Mouse (Mus musculus) Patski (cell line): ENCODE data around the gene Pard3b. TPM values are rescaled to one million over a fixed set of nuclear protein-coding genes. Genes with fewer than 3 reads are reported as not detected.

Experiments
- ATAC-seq: fragments of 100-300 bp; one replicate; pipeline ENCODE4 v1.8.0; 2021
- CTCF ChIA-PET: fragments of 350-600 bp; sonication (Branson Sonifier 250); formaldehyde crosslinking; loops from one replicate; lab custom pipeline; 2022; ENCODE audit warnings: inconsistent platforms; lab: Charles Lee
- POLR2A ChIA-PET: fragments of 350-600 bp; sonication (Branson Sonifier 250); formaldehyde crosslinking; loops from one replicate; lab custom pipeline; 2022; ENCODE audit warnings: antibody characterized with exemption, inconsistent platforms; lab: Charles Lee
- DNase-seq: peaks from one replicate; pipeline ENCODE4 v3.0.0-alpha.2; 2011; ENCODE audit warnings: low read depth, low spot score
- H3K27me3 ChIP-seq: fragments of 371-371 bp; one replicate; pipeline ENCODE4 v1.5.1; 2021
- CTCF ChIP-seq: fragments of 100-300 bp; IDR thresholded peaks from one replicate; pipeline ENCODE4 v1.5.1; 2021
- in situ Hi-C: fragments of 300-500 bp; cut with MboI; formaldehyde crosslinking; loops from 3 replicates; pipeline ENCODE4 v1.11.1; 2018; ENCODE audit warnings: low pct_unique_long_range_greater_than_20kb, mixed read lengths
- polyA plus RNA-seq: library from polyadenylated mRNA; unstranded; gene quantifications from one replicate; pipeline ENCODE4 v1.2.3, GENCODE M21; 2021

The Pard3b gene
- polyA plus RNA-seq, 1 experiment from 2014 or later = 9.1 TPM

DNA sequence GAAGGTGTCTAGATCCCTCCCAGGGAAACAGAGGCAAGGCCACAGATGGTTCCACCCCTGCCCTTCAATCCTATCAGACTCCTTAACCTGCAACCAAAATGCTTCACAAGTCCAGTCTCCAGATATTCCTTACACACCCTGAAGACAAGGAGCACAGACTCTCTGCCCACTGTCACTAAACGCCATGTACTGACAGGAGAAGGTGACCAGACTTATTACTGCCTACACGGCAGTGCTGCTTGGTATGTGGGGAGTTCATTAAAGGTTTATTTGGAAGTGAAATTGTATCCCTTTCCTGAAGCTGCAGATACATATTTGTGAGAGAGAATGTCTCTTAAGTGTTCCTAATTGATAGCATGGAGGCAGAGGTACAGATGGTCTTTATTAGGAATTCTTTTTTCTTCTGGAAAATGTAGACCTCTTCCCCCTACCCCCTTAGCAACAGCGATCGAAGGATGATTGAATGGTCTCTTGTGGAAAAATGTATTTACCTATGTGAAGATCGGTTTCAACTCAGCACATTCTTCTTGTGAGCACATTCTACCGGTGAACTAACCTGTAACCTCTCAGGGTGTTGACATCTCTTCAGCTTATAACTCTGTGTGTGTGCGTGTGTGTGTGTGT is 735.9 kb downstream of the Pard3b start:
- ATAC-seq (no peak), DNase-seq (no peak)
- no peaks in the 10 kb centered on the region for H3K27me3 ChIP-seq
- TF ChIP-seq CTCF = no peak
- in situ Hi-C loops = no loop called here
- ChIA-PET CTCF (no interaction called here), POLR2A (no interaction called here)

DNA sequence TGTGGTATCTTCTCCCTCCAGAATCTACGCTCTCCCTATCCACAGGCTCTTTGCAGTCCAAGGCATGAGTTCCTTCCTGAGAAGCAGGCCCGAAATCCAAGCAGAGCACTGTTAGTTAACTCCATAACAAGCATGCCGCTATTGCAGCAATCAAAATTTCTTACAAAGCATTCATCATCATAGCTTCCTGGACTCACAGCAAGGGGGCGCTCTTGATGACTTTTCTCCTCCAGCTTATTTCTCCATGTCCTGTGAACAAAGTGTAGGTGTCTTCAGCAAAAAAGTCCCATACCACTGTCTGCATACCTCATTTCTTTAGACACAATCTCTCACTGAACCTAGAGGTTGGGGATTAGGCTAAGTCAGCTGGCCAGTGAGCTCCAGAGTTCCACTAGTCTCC is 739.7 kb downstream of the Pard3b start:
- POLR2A ChIA-PET = no interaction called here
- ATAC-seq = no peak
- CTCF ChIA-PET = no interaction called here
- H3K27me3 ChIP-seq = no peaks in the 10 kb centered on the region
- DNase-seq = no peak
- TF ChIP-seq CTCF = peak; percentile 49
- in situ Hi-C loops = no loop called here

DNA sequence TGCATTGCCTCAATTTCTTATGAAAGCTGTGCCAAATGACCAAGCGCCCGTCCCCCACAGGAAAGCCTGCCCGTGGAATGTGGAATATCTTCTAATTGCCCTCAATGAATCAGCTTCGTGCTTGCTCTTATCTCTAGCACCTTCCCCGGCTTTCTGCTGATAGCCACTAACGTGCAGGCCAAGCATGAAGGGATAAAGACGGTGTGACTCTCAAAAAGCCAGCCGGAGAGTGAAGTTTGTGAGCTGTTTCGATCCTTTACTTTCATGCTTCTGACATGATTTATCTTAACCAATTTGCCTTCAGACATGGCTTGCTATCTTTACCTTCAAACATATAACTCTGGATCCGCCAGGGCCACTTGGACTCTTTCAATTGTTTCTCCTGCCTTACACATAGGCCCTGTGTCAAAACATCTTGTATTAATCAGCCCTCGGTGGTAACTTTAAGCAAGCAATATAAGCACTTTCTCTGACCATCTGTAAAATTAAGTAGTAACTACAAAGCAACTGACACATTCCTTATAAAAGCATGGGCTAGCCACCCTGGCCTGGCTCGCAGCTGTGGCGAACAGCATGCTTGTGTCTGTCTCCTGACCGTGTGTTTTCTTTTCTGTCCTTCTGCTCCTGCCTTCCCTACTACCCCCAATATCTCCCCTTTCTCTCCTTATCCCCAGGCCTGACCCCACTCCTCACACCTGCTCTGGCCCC is 744.3 kb downstream of the Pard3b start:
- in situ Hi-C loops = no loop called here
- DNase-seq = no peak
- TF ChIP-seq CTCF = no peak
- no peak for ATAC-seq
- CTCF ChIA-PET = interaction anchor here (0.9 kb wide), 1 partner anchor 8 kb away, joined by 3 read pairs; no protein-coding TSS in a partner anchor
- POLR2A ChIA-PET = no interaction called here
- no peaks in the 10 kb centered on the region for H3K27me3 ChIP-seq

DNA sequence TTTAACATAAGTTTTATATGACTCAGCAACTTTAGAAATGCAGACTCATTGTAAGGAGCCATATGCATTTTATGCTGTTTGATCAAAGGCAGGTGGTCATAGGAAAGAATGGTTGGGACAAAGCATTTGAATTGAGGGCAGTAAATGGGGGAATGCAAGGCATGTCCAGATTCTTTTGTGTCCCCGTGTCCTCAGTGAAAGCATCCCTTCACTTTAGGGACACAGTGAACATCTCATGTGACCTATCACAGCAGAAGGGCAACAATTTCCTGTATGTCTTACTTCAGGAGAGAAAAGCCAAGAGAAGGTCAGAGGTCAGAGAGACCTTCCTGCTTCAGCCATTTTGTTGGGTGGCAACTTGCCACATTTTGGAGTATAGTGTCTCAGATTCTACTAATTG is 745.6 kb downstream of the Pard3b start:
- no peaks in the 10 kb centered on the region for H3K27me3 ChIP-seq
- POLR2A ChIA-PET = no interaction called here
- no peak for ATAC-seq
- CTCF ChIA-PET = no interaction called here
- no peak for TF ChIP-seq CTCF
- DNase-seq = no peak
- in situ Hi-C loops = no loop called here

DNA sequence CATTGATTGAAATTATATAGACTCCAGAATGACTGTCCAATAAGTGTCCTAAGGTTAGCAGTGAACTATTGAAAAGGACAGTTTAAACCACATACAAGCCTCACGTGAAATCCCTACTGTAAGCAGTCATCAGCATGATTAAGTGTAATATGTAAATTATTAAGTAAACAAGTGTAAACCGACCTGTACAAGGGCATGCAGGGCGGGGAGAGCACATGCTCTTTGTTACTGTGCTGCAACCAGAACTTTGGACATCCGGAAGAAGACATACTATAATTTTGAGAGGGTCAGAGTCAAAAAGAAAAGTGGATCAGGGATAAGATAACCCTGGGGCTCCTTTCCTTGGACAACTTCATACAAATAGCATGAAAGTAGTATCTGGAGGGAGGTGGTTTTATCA is 749.4 kb downstream of the Pard3b start:
- no peaks in the 10 kb centered on the region for H3K27me3 ChIP-seq
- no peak for TF ChIP-seq CTCF
- ATAC-seq (no peak), DNase-seq (no peak)
- in situ Hi-C loops = no loop called here
- ChIA-PET CTCF (no interaction called here), POLR2A (no interaction called here)

DNA sequence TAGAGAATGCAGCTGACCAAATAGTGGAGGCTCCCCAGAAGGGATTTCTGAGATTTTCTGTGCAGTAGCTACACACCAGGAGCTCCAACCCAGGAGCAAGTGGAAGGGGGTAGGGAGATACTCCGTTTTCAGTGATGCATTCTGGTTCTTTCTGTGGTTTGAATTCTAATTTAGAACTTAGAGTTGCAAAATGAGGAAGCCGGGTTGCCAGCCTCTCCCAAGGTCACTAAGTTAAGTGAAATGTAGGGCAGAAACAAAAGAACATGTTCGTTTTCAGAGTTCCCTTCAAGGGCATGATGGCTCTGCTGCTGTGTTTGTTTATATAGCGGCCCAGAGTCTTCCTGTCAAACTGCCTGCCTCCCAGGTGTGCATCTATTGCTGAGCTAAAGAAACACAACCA is 754.2 kb downstream of the Pard3b start:
- no peak for TF ChIP-seq CTCF
- H3K27me3 ChIP-seq = no peaks in the 10 kb centered on the region
- ChIA-PET POLR2A (no interaction called here), CTCF (interaction anchor here (1.3 kb wide), 1 partner anchor 12 kb away, joined by 3 read pairs; no protein-coding TSS in a partner anchor)
- no peak for ATAC-seq
- in situ Hi-C loops = no loop called here
- DNase-seq = no peak

DNA sequence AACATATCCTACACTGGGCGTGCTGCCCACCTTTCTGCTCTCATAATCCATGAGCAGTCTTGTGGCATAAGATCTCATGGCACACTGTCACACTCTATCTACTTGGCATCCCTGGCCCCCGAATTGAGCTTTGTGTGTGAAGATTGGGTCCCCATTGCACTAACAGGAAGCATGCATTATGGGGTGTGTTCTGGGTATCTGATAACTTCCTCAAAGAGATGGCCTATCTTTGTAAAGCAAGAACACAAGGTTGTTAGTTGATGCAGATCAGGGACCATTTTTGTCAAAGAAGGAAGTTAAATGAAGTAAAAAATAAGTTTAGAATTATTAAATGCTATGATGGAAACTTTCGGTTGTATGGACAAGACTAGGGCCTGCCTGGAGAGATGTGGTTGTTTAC is 755.9 kb downstream of the Pard3b start:
- ChIA-PET POLR2A (no interaction called here), CTCF (interaction anchor here (1.0 kb wide), 1 partner anchor 11 kb away, joined by 3 read pairs; no protein-coding TSS in a partner anchor)
- DNase-seq = no peak
- no peak for ATAC-seq
- in situ Hi-C loops = no loop called here
- H3K27me3 ChIP-seq = no peaks in the 10 kb centered on the region
- TF ChIP-seq CTCF = no peak

DNA sequence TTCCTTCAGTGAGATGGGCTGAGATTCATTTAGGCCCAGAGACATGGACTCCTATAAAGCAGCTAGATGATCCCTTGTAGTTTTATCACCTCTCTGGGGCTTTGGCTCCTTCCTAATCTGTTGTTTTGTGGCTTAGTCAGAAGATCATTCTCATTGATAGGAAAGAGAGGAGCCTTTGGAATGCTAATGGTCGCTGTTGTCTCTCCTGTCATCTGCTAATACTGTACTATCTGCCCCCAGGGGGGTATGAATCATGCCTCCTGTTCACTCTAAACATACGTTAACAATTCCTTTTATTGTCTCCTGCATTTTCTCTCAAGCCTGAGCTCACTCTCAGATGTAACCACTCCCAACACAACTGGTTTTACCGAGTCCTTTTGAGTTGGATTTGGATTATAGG is 759.6 kb downstream of the Pard3b start:
- ATAC-seq = no peak
- in situ Hi-C loops = no loop called here
- ChIA-PET POLR2A (no interaction called here), CTCF (interaction anchor here (1.5 kb wide), 1 partner anchor 11 kb away, joined by 5 read pairs; no protein-coding TSS in a partner anchor)
- H3K27me3 ChIP-seq = no peaks in the 10 kb centered on the region
- no peak for TF ChIP-seq CTCF
- no peak for DNase-seq

DNA sequence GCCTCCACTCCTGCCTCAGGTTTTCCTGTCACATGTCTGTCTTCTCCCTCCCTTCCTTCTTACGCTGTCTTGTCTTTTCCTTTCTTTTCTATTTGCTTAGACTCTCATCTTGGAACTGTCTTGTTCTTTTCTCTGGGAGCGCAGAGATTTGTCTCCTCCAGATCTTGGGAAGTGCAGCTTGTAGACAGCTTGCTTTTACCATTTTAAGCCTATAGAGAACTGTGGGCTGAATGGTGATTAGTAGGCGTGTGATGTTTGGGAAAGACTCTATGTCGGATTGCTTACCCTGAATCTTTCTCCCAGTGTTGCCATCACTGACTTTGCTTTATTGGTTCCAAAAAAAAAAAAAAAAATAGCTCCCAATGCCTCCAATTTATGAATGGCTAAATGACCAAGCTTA is 760.1 kb downstream of the Pard3b start:
- ATAC-seq = no peak
- TF ChIP-seq CTCF = no peak
- ChIA-PET CTCF (interaction anchor here (1.5 kb wide), 1 partner anchor 11 kb away, joined by 5 read pairs; no protein-coding TSS in a partner anchor), POLR2A (interaction anchor here (0.6 to 0.7 kb wide), 2 partner anchors 10 to 13 kb away, joined by 3 read pairs; no protein-coding TSS in a partner anchor)
- in situ Hi-C loops = no loop called here
- H3K27me3 ChIP-seq = no peaks in the 10 kb centered on the region
- no peak for DNase-seq

DNA sequence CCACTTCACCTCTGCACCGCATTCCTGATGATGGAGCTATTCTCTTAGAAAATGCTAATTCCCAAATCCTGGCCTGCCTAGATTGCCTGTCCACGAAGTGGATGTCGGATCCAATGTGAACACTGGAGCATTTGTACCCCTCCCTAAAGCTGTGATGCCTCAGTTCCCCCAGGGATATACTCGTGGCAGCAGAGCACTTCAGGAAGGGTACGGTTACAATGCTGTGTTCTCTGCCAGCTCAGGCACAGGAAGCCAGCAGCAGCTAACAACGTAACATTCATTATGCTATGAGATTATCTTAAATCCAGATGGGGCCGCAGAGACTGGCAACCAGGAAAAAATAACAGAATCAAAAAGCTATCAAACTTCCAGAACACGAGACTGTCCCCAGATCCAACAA is 766.4 kb downstream of the Pard3b start:
- no peak for ATAC-seq
- in situ Hi-C loops = no loop called here
- no peak for TF ChIP-seq CTCF
- CTCF ChIA-PET = interaction anchor here (1.0 kb wide), 1 partner anchor 10 kb away, joined by 3 read pairs; no protein-coding TSS in a partner anchor
- POLR2A ChIA-PET = no interaction called here
- no peak for DNase-seq
- no peaks in the 10 kb centered on the region for H3K27me3 ChIP-seq

DNA sequence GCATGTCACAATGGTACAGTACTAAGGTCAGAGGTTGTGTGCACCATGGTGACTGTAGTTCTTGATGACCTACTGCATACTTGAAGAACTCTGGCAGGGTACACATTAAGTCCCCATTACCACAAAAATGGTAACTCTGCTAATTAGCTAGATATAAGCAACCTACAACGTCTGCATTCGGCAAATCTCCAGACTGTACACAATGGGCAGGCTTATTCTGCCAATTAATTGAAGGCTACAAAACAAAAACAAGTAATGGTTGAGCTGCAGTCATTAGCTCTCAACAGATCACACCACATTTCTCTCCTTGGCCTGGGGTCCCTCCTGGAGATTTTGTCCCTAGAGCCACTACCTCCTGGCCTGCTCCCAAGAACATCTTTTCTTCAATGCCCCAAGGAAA is 772.7 kb downstream of the Pard3b start:
- CTCF ChIA-PET = no interaction called here
- in situ Hi-C loops = no loop called here
- no peak for ATAC-seq
- DNase-seq = no peak
- no peaks in the 10 kb centered on the region for H3K27me3 ChIP-seq
- POLR2A ChIA-PET = interaction anchor here (0.6 kb wide), 1 partner anchor 12 kb away, joined by 3 read pairs; no protein-coding TSS in a partner anchor
- no peak for TF ChIP-seq CTCF
